In the genomic region with DNA sequence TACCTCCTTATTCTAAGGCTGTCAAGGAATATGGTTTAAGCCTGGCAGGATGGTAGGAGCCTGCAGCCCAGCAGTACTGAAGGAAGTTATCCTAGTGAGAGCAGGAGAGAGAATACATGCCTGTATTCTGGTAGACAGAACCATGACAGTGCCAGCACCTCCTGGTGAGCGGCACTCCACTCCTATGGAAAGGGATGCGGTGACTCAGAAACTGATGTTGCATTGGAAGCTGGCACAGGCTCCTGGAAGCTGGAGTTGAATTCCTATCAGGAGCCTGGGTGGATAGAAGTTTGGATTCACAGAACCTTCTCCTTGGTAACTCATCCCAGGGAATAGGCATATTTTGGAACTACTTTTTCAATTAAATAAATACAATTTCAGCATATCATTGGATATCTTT, we compare ENCODE assay signal across 25 mouse cellular contexts. TPM values are rescaled to one million over a fixed set of nuclear protein-coding genes. Genes with fewer than 3 reads are reported as not detected.
"Had no signal": no experiment of that assay in that cellular context is flagged by ENCODE, and none has a peak within 500 bp of the region (broad histone marks: within the 10 kb centered on the region; RNA-seq: fewer than 3 reads in every experiment).

No protein-coding gene starts in this region.

- H3K36me3 ChIP-seq: heart, embryonic 15.5 days; kidney, embryonic 15.5 days; liver, embryonic 13.5 days had no signal

- H3K4me1 ChIP-seq: heart, embryonic 15.5 days; hindbrain, embryonic 13.5 days; hindbrain, embryonic 15.5 days; kidney, embryonic 15.5 days; limb, embryonic 10.5 days; limb, embryonic 12.5 days; liver, embryonic 13.5 days had no signal

- ATAC-seq: hindbrain, postnatal 0 days; intestine, embryonic 16.5 days had no signal

- H3K27ac ChIP-seq: heart, adult 2 months; heart, embryonic 13.5 days; heart, embryonic 15.5 days; hindbrain, embryonic 13.5 days; hindbrain, embryonic 15.5 days; hindbrain, postnatal 0 days; kidney, embryonic 15.5 days; kidney, postnatal 0 days; left cerebral cortex, adult 2 months; limb, embryonic 10.5 days; limb, embryonic 12.5 days; liver, embryonic 13.5 days had no signal

- H3K9me3 ChIP-seq: heart, embryonic 13.5 days; heart, embryonic 15.5 days; hindbrain, embryonic 13.5 days; hindbrain, embryonic 15.5 days; kidney, embryonic 15.5 days; limb, embryonic 10.5 days; limb, embryonic 12.5 days; liver, embryonic 13.5 days had no signal

- DNase-seq: gastrocnemius, postnatal 14 days; gastrocnemius, postnatal 36 days; heart, adult 11 months; heart, adult 2 months; heart, postnatal 14 days; heart, postnatal 36 days; kidney, adult 11 months; kidney, adult 2 months; kidney, adult 9 months; kidney, postnatal 14 days; kidney, postnatal 36 days; liver; liver, embryonic 13.5 days had no signal

- H3K27me3 ChIP-seq: heart, embryonic 13.5 days; heart, embryonic 15.5 days; hindbrain, embryonic 13.5 days; hindbrain, embryonic 15.5 days; kidney, embryonic 15.5 days; limb, embryonic 12.5 days; liver, embryonic 13.5 days had no signal

- H3K4me3 ChIP-seq: heart, adult 2 months; heart, embryonic 13.5 days; heart, embryonic 15.5 days; hindbrain, embryonic 13.5 days; hindbrain, embryonic 15.5 days; kidney, embryonic 15.5 days; left cerebral cortex, adult 2 months; limb, embryonic 10.5 days; limb, embryonic 12.5 days; liver, embryonic 13.5 days had no signal

RNA-seq across cellular contexts. Expression of a gene that starts 30.7 kb away (rescaled TPM):
- total RNA-seq: hematopoietic stem cell, adult 5-6 weeks had no signal
